Mouse (Mus musculus) MEL (cell line): ENCODE measurements around the gene Tsr1. TPM values are rescaled to one million over a fixed set of nuclear protein-coding genes. Genes with fewer than 3 reads are reported as not detected.

Source experiments
- DNase-seq: peaks from one replicate; pipeline ENCODE4 v3.0.0; 2011; ENCODE audit warnings: low read depth, low spot score
- H3K27ac ChIP-seq: 2 replicates; pipeline ENCODE4 v1.5.1; 2012; ENCODE audit warnings: low read depth, mild to moderate bottlenecking, control low read depth, low read length, moderate library complexity; ENCODE audit not compliant: control insufficient read depth
- H3K27me3 ChIP-seq, 2 experiments: fragments of 150-350 bp in 1 of 2; sonication (generic) in 1 of 2; 2 replicates each; pipeline ENCODE4 v1.6.1; 2012; ENCODE audit warnings: low read length in 2 of 2, mild to moderate bottlenecking in 2 of 2, improper control_type of control experiment in 1 of 2, moderate library complexity in 1 of 2; ENCODE audit not compliant: insufficient read depth in 2 of 2, control insufficient read depth in 1 of 2
- H3K36me3 ChIP-seq, 2 experiments: 2 replicates each; pipeline ENCODE4 v1.6.1; 2012 to 2014; ENCODE audit warnings: low read length in 2 of 2, improper control_type of control experiment in 1 of 2, inconsistent platforms in 1 of 2, mild to moderate bottlenecking in 1 of 2; ENCODE audit not compliant: insufficient read depth in 2 of 2, control insufficient read depth in 1 of 2
- H3K4me1 ChIP-seq, 2 experiments: fragments of 150-350 bp in 1 of 2; sonication (generic) in 1 of 2; 2 replicates each; pipeline ENCODE4 v1.6.1; 2012; ENCODE audit warnings: low read length in 2 of 2, improper control_type of control experiment in 1 of 2, mild to moderate bottlenecking in 1 of 2; ENCODE audit not compliant: insufficient read depth in 2 of 2, control insufficient read depth in 1 of 2
- H3K4me3 ChIP-seq, 2 experiments: fragments of 150-350 bp in 1 of 2; sonication (generic) in 1 of 2; 2 replicates each; pipeline ENCODE4 v1.5.1; 2012; ENCODE audit warnings: low read depth in 2 of 2, low read length in 2 of 2, mild to moderate bottlenecking in 2 of 2, moderate library complexity in 2 of 2, control low read depth in 1 of 2, improper control_type of control experiment in 1 of 2; ENCODE audit not compliant: control insufficient read depth in 1 of 2, insufficient read depth in 1 of 2
- H3K79me2 ChIP-seq: 2 replicates; pipeline ENCODE4 v1.6.1; 2012; ENCODE audit warnings: mild to moderate bottlenecking, low read length, moderate library complexity; ENCODE audit not compliant: control insufficient read depth, poor library complexity, insufficient read depth
- H3K9ac ChIP-seq: 2 replicates; pipeline ENCODE4 v1.6.1; 2012; ENCODE audit warnings: low read depth, mild to moderate bottlenecking, control low read depth, low read length, moderate library complexity; ENCODE audit not compliant: control insufficient read depth, poor library complexity, severe bottlenecking
- H3K9me3 ChIP-seq: fragments of 150-350 bp; sonication (generic); replicated peaks from 2 replicates; pipeline ENCODE4 v1.6.1; 2012; ENCODE audit warnings: mild to moderate bottlenecking, low read length, improper control_type of control experiment, moderate library complexity; ENCODE audit not compliant: insufficient read depth
- BHLHE40 ChIP-seq: IDR thresholded peaks from 2 replicates; pipeline ENCODE4 v1.6.1; 2012; ENCODE audit warnings: low read depth, mild to moderate bottlenecking, inconsistent platforms, low read length, improper control_type of control experiment, borderline replicate concordance
- CHD2 ChIP-seq: IDR thresholded peaks from 2 replicates; pipeline ENCODE4 v1.6.1; 2011; ENCODE audit warnings: low read length, improper control_type of control experiment
- CTCF ChIP-seq, 3 experiments: IDR thresholded peaks in 2 of 3; conservative IDR thresholded peaks in 1 of 3; 2 replicates each; pipeline ENCODE4 v1.5.1; 2011 to 2012; ENCODE audit warnings: low read length in 3 of 3, low read depth in 2 of 3, mild to moderate bottlenecking in 2 of 3, improper control_type of control experiment in 1 of 3, inconsistent platforms in 1 of 3, mixed read lengths in 1 of 3, moderate library complexity in 1 of 3; ENCODE audit not compliant: control insufficient read depth in 1 of 3, insufficient read depth in 1 of 3, poor library complexity in 1 of 3, severe bottlenecking in 1 of 3
- GATA1 ChIP-seq: IDR thresholded peaks from 2 replicates; pipeline ENCODE4 v1.6.1; 2011; ENCODE audit warnings: low read depth, low read length, improper control_type of control experiment
- JUND ChIP-seq: IDR thresholded peaks from 2 replicates; pipeline ENCODE4 v1.6.1; 2011; ENCODE audit warnings: low read depth, mild to moderate bottlenecking, improper control_type of control experiment, low read length
- MAX ChIP-seq: IDR thresholded peaks from 2 replicates; pipeline ENCODE4 v1.6.1; 2011; ENCODE audit warnings: low read length, improper control_type of control experiment
- MAZ ChIP-seq: IDR thresholded peaks from 2 replicates; pipeline ENCODE4 v1.6.1; 2012; ENCODE audit warnings: low read depth, mild to moderate bottlenecking, inconsistent platforms, low read length, improper control_type of control experiment
- MEF2A ChIP-seq: IDR thresholded peaks from 2 replicates; pipeline ENCODE4 v1.6.1; 2014; ENCODE audit warnings: low read depth, mild to moderate bottlenecking, inconsistent platforms, low read length, improper control_type of control experiment; ENCODE audit not compliant: poor library complexity, insufficient replicate concordance, severe bottlenecking; ENCODE audit errors: extremely low read depth
- MXI1 ChIP-seq: IDR thresholded peaks from 2 replicates; pipeline ENCODE4 v1.6.1; 2011; ENCODE audit warnings: mild to moderate bottlenecking, low read depth, low read length, improper control_type of control experiment
- MYB ChIP-seq: IDR thresholded peaks from 2 replicates; pipeline ENCODE4 v1.6.1; 2011; ENCODE audit warnings: mild to moderate bottlenecking, low read depth, low read length, improper control_type of control experiment
- MYC ChIP-seq: IDR thresholded peaks from 2 replicates; pipeline ENCODE4 v1.6.1; 2011; ENCODE audit warnings: low read depth, mild to moderate bottlenecking, low read length, improper control_type of control experiment, moderate library complexity
- NRF1 ChIP-seq: IDR thresholded peaks from 2 replicates; pipeline ENCODE4 v1.6.1; 2014; ENCODE audit warnings: low read depth, mild to moderate bottlenecking, inconsistent platforms, low read length, improper control_type of control experiment, moderate library complexity; ENCODE audit not compliant: poor library complexity, insufficient read depth, severe bottlenecking
- POLR2AphosphoS2 ChIP-seq: IDR thresholded peaks from 2 replicates; pipeline ENCODE4 v1.6.1; 2011; ENCODE audit warnings: low read length, improper control_type of control experiment
- RAD21 ChIP-seq: IDR thresholded peaks from 2 replicates; pipeline ENCODE4 v1.6.1; 2011; ENCODE audit warnings: mild to moderate bottlenecking, low read depth, low read length, improper control_type of control experiment
- RCOR1 ChIP-seq: IDR thresholded peaks from 2 replicates; pipeline ENCODE4 v1.6.1; 2012; ENCODE audit warnings: low read depth, mild to moderate bottlenecking, inconsistent platforms, low read length, improper control_type of control experiment
- SIN3A ChIP-seq: IDR thresholded peaks from 2 replicates; pipeline ENCODE4 v1.6.1; 2012; ENCODE audit warnings: low read length, improper control_type of control experiment, inconsistent platforms
- SMC3 ChIP-seq: IDR thresholded peaks from 2 replicates; pipeline ENCODE4 v1.6.1; 2011; ENCODE audit warnings: low read depth, low read length, improper control_type of control experiment
- TCF12 ChIP-seq: IDR thresholded peaks from 2 replicates; pipeline ENCODE4 v1.6.1; 2014; ENCODE audit warnings: low read depth, mild to moderate bottlenecking, inconsistent platforms, low read length, improper control_type of control experiment, moderate library complexity
- UBTF ChIP-seq: IDR thresholded peaks from 2 replicates; pipeline ENCODE4 v1.6.1; 2012; ENCODE audit warnings: low read depth, mild to moderate bottlenecking, inconsistent platforms, low read length, improper control_type of control experiment, moderate library complexity, borderline replicate concordance; ENCODE audit not compliant: insufficient read depth
- USF2 ChIP-seq, 2 experiments: IDR thresholded peaks; 2 replicates each; pipeline ENCODE4 v1.6.1; 2011 to 2012; ENCODE audit warnings: improper control_type of control experiment in 2 of 2, low read length in 2 of 2, borderline replicate concordance in 1 of 2, inconsistent platforms in 1 of 2, low read depth in 1 of 2, mild to moderate bottlenecking in 1 of 2; ENCODE audit not compliant: insufficient read depth in 1 of 2
- ZC3H11A ChIP-seq: IDR thresholded peaks from 2 replicates; pipeline ENCODE4 v1.6.1; 2012; ENCODE audit warnings: low read depth, mild to moderate bottlenecking, inconsistent platforms, low read length, improper control_type of control experiment
- polyA plus RNA-seq, 2 experiments: library from polyadenylated mRNA; stranded (reverse) in 1 of 2; unstranded in 1 of 2; fragments of >175 nt in 1 of 2; fragments of >200 nt in 1 of 2; gene quantifications; 2 replicates each; pipeline versions ENCODE4 v1.2.1 to v1.2.4; 2012; ENCODE audit warnings: low replicate concordance in 2 of 2, low read depth in 1 of 2; ENCODE audit not compliant: insufficient read length in 2 of 2, insufficient read depth in 1 of 2, missing spikeins in 1 of 2
- total RNA-seq: library from RNA; depleted of rRNA; stranded (reverse); fragments of 300-350 nt; gene quantifications from 2 replicates; pipeline ENCODE4 v1.2.3, GENCODE M21; 2012

The Tsr1 gene
- total and polyA plus RNA-seq, 3 experiments, result 123 to 178 (median 129) TPM

- H3K36me3 ChIP-seq, result peaks cover 0 to 21% of the 10 kb centered on the region in 2 experiments; a peak in 2 of 4 replicates
- DNase-seq, result peak; percentile 80
- H3K27ac ChIP-seq, result no peak overlapping the region
- no peak overlapping the region for H3K9ac ChIP-seq
- H3K4me1 ChIP-seq, result no peaks in the 10 kb centered on the region
- H3K4me3 ChIP-seq, result no peak overlapping the region
- H3K27me3 ChIP-seq, result no peaks in the 10 kb centered on the region
- no peaks in the 10 kb centered on the region for H3K79me2 ChIP-seq
- H3K9me3 ChIP-seq, result no peaks in the 10 kb centered on the region
- TF ChIP-seq MYC, result peak; percentile 83; the same call in 1 of the 2 replicates
- peak in 2 of 3 experiments; percentile 78 to 93; a peak in 4 of 6 replicates for TF ChIP-seq CTCF (IDR thresholded peaks at IDR 0.05 in 2 of 3, conservative IDR thresholded peaks at IDR 0.05 in 1 of 3; ENCODE audit: control insufficient read depth in 1 of 3, insufficient read depth in 1 of 3, low read depth in 2 of 3, low read length in 3 of 3, poor library complexity in 1 of 3, severe bottlenecking in 1 of 3)
- TF ChIP-seq RCOR1, result 0 out of 2 replicates have a peak, but pooled peaks have one; percentile 41
- TF ChIP-seq ZC3H11A, result peak; percentile 77
- TF ChIP-seq SMC3, result peak; percentile 88
- peak; percentile 55; the same call in 1 of the 2 replicates for TF ChIP-seq SIN3A
- TF ChIP-seq JUND, result 0 out of 2 replicates have a peak, but pooled peaks have one; percentile 28
- 0 out of 2 replicates have a peak, but pooled peaks have one; percentile 23 for TF ChIP-seq MAX
- TF ChIP-seq UBTF, result no peak
- no peak for TF ChIP-seq MYB
- TF ChIP-seq TCF12, result no peak
- no peak for TF ChIP-seq POLR2AphosphoS2
- TF ChIP-seq RAD21, result peak; percentile 84
- 0 out of 2 replicates have a peak, but pooled peaks have one; percentile 9 for TF ChIP-seq GATA1
These were observed 48.5 kb downstream of the Tsr1 start for GRCm38 (mm10) chr11:74946348-74946747.

GRCm38 (mm10) chr11:74954901-74955300 lies 57.0 kb downstream of the Tsr1 start:
- H3K36me3 ChIP-seq, result peaks cover 0 to 7% of the 10 kb centered on the region in 2 experiments; a peak in 2 of 4 replicates
- H3K4me3 ChIP-seq, result no peak overlapping the region
- no peaks in the 10 kb centered on the region for H3K79me2 ChIP-seq
- no peaks in the 10 kb centered on the region; a peak in 1 of 4 replicates for H3K4me1 ChIP-seq
- no peaks in the 10 kb centered on the region for H3K27me3 ChIP-seq
- H3K27ac ChIP-seq, result no peak overlapping the region
- H3K9ac ChIP-seq, result no peak overlapping the region
- H3K9me3 ChIP-seq, result no peaks in the 10 kb centered on the region
- no peak for TF ChIP-seq MAZ
- no peak for TF ChIP-seq MXI1
- no peak for TF ChIP-seq TCF12
- no peak for DNase-seq

- H3K4me3 ChIP-seq, result no peak overlapping the region
- no peak overlapping the region for H3K27ac ChIP-seq
- H3K9ac ChIP-seq, result no peak overlapping the region
- no peaks in the 10 kb centered on the region for H3K27me3 ChIP-seq
- DNase-seq, result no peak
- H3K9me3 ChIP-seq, result no peaks in the 10 kb centered on the region
- peaks cover 0 to 6% of the 10 kb centered on the region in 2 experiments; a peak in 2 of 4 replicates for H3K36me3 ChIP-seq
- H3K4me1 ChIP-seq, result no peaks in the 10 kb centered on the region; a peak in 1 of 4 replicates
- no peaks in the 10 kb centered on the region for H3K79me2 ChIP-seq
- TF ChIP-seq USF2 (IDR thresholded peaks at IDR 0.05; ENCODE audit: borderline replicate concordance in 1 of 2, insufficient read depth in 1 of 2, low read depth in 1 of 2, low read length in 2 of 2), result no peak
- TF ChIP-seq UBTF, result no peak
- no peak for TF ChIP-seq BHLHE40
- TF ChIP-seq CHD2, result no peak
- TF ChIP-seq ZC3H11A, result no peak
- TF ChIP-seq MEF2A, result no peak
- TF ChIP-seq SIN3A, result no peak
- TF ChIP-seq NRF1, result no peak
- TF ChIP-seq, all 39 proteins: peak for 0
These were observed 58.1 kb downstream of the Tsr1 start for GRCm38 (mm10) chr11:74956006-74956405.
